Mouse (Mus musculus): ENCODE results near the gene Vmn1r63. TPM values are rescaled to one million over a fixed set of nuclear protein-coding genes. Genes with fewer than 3 reads are reported as not detected.

Gene Vmn1r63
- polyA plus RNA-seq (2015; fragmentation: Illumina TruSeq; extraction: RNeasy Lipid Tissue Mini Kit (QIAGEN cat#74804); ENCODE audit: insufficient read depth, low read depth, low replicate concordance): not detected

DNA sequence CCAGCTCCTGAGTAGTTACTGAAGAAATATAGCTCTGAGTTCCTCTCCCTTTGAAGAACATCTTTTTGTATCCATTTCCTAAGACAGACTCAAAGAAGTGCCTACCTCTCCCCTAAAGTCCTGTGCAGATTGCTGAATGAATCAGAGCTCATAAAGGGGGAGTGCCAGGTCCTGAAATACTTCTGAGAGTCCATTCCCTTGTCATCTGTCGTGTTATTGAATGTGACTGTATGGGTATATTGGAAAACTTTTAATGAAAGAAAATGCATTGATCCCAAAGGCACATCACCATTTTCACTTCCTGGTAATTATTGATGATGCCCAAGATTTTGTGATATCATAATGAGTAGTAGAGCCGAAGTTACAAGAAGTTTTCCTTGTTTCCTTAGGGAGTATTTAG is at the start of gene Vmn1r63:
TSS of gene Vmn1r63 (minus strand) at position 101 of the 400 bp plus-strand sequence.

Other genes starting within 250 kb of the Vmn1r63 start
- not detected for gene Vmn1r61, start 192.2 kb downstream of the Vmn1r63 start, polyA plus RNA-seq (2015; fragmentation: Illumina TruSeq; extraction: RNeasy Lipid Tissue Mini Kit (QIAGEN cat#74804); ENCODE audit: insufficient read depth, low read depth, low replicate concordance)
- gene Vmn1r62, start 131.8 kb downstream of the Vmn1r63 start, polyA plus RNA-seq (2015; fragmentation: Illumina TruSeq; extraction: RNeasy Lipid Tissue Mini Kit (QIAGEN cat#74804); ENCODE audit: insufficient read depth, low read depth, low replicate concordance): not detected
- gene Vmn1r64, start 79.1 kb upstream of the Vmn1r63 start, polyA plus RNA-seq (2015; fragmentation: Illumina TruSeq; extraction: RNeasy Lipid Tissue Mini Kit (QIAGEN cat#74804); ENCODE audit: insufficient read depth, low read depth, low replicate concordance): not detected
- gene Vmn1r65, start 205.6 kb upstream of the Vmn1r63 start, polyA plus RNA-seq (2015; fragmentation: Illumina TruSeq; extraction: RNeasy Lipid Tissue Mini Kit (QIAGEN cat#74804); ENCODE audit: insufficient read depth, low read depth, low replicate concordance): not detected
- not detected for gene Nlrp4c, start 239.7 kb upstream of the Vmn1r63 start, polyA plus RNA-seq (2015; fragmentation: Illumina TruSeq; extraction: RNeasy Lipid Tissue Mini Kit (QIAGEN cat#74804); ENCODE audit: insufficient read depth, low read depth, low replicate concordance)

All from pancreas, adult 10 weeks (tissue).